Mouse (Mus musculus) hindbrain, embryonic 10.5 days (tissue): Measurements from ENCODE around the gene Khdc1b. TPM values are rescaled to one million over a fixed set of nuclear protein-coding genes. Genes with fewer than 3 reads are reported as not detected.

Experiments
- DNase-seq: peaks from one replicate; pipeline ENCODE4 v3.0.0-alpha.2; 2017; ENCODE audit warnings: low spot score
- H3K27ac ChIP-seq: fragments of 300-500 bp; sonication (generic); 2 replicates; pipeline ENCODE4 v1.5.1; 2016; ENCODE audit warnings: mild to moderate bottlenecking, moderate library complexity
- H3K27me3 ChIP-seq: fragments of 300-500 bp; sonication (generic); 2 replicates; pipeline ENCODE4 v1.6.1; 2016; ENCODE audit warnings: mild to moderate bottlenecking; ENCODE audit not compliant: poor library complexity, insufficient read depth, severe bottlenecking
- H3K36me3 ChIP-seq: fragments of 300-500 bp; sonication (generic); 2 replicates; pipeline ENCODE4 v1.6.1; 2016; ENCODE audit warnings: mild to moderate bottlenecking, moderate library complexity
- H3K4me1 ChIP-seq: fragments of 300-500 bp; sonication (generic); replicated peaks from 2 replicates; pipeline ENCODE4 v1.6.1; 2016; ENCODE audit warnings: mild to moderate bottlenecking
- H3K4me3 ChIP-seq: fragments of 300-500 bp; sonication (generic); 2 replicates; pipeline ENCODE4 v1.5.1; 2016; ENCODE audit warnings: mild to moderate bottlenecking, moderate library complexity
- H3K9me3 ChIP-seq: fragments of 300-500 bp; sonication (generic); 2 replicates; pipeline ENCODE4 v1.6.1; 2016; ENCODE audit warnings: mild to moderate bottlenecking, moderate library complexity
- WGBS: fragments of 180-500 bp; shearing (Covaris S2); methylation state at CpG from one replicate; pipeline ENCODE4 v1.1.7; 2016; 5-methylcytosine and 5-hydroxymethylcytosine counted together
- polyA plus RNA-seq: library from polyadenylated mRNA; unstranded; fragments of >200 nt; fragmentation: Nextera tagmentation; extraction: Ambion mirVana; gene quantifications from 2 replicates; pipeline ENCODE4 v1.2.1, GENCODE M21; 2016

The Khdc1b gene
- polyA plus RNA-seq, 1 experiment from 2014 or later = not detected

- Histone ChIP-seq H3K27me3 (no peaks in the 10 kb centered on the region), H3K9me3 (no peaks in the 10 kb centered on the region), H3K27ac (no peak overlapping the region), H3K4me3 (no peak overlapping the region), H3K4me1 (no peaks in the 10 kb centered on the region), H3K36me3 (no peaks in the 10 kb centered on the region)
- 95% methylated on average over 2 of the region's 2 CpGs for WGBS
- DNase-seq = no peak
These were observed 42.3 kb downstream of the Khdc1b start for GRCm38 (mm10) chr1:21425654-21426053.

- Histone ChIP-seq H3K36me3 (no peaks in the 10 kb centered on the region), H3K27ac (no peak overlapping the region), H3K27me3 (no peaks in the 10 kb centered on the region), H3K9me3 (no peaks in the 10 kb centered on the region), H3K4me3 (no peak overlapping the region), H3K4me1 (no peaks in the 10 kb centered on the region)
- DNase-seq = no peak
- 80% methylated on average over 4 of the region's 4 CpGs for WGBS
These were observed 44.7 kb downstream of the Khdc1b start for GRCm38 (mm10) chr1:21428079-21428478.

- H3K27me3 ChIP-seq = no peaks in the 10 kb centered on the region
- 87% methylated on average over 3 of the region's 3 CpGs for WGBS
- DNase-seq = no peak
- no peak overlapping the region for H3K27ac ChIP-seq
- H3K36me3 ChIP-seq = no peaks in the 10 kb centered on the region
- no peaks in the 10 kb centered on the region for H3K9me3 ChIP-seq
- H3K4me1 ChIP-seq = no peaks in the 10 kb centered on the region
- H3K4me3 ChIP-seq = no peak overlapping the region
These were observed 48.3 kb downstream of the Khdc1b start for GRCm38 (mm10) chr1:21431666-21432065.

- no peaks in the 10 kb centered on the region for H3K27me3 ChIP-seq
- H3K4me1 ChIP-seq = no peaks in the 10 kb centered on the region
- no peak overlapping the region for H3K4me3 ChIP-seq
- no peak overlapping the region for H3K27ac ChIP-seq
- DNase-seq = no peak
- no peaks in the 10 kb centered on the region for H3K36me3 ChIP-seq
- WGBS = 78% methylated on average over 3 of the region's 3 CpGs
- no peaks in the 10 kb centered on the region for H3K9me3 ChIP-seq
These were observed 51.5 kb downstream of the Khdc1b start for GRCm38 (mm10) chr1:21434853-21435252.

Other genes with a start within 250 kb of the Khdc1b start
- 10.5 and 11.1 TPM in 2 replicates for gene Tmem14a, start 165.0 kb upstream of the Khdc1b start, polyA plus RNA-seq
- 0.21 and 0.26 TPM in 2 replicates for gene Gsta3, start 143.0 kb upstream of the Khdc1b start, polyA plus RNA-seq
- gene Khdc1a, start 33.9 kb upstream of the Khdc1b start, polyA plus RNA-seq = not detected in 2 replicates
- not detected in 2 replicates for gene Khdc1c, start 15.2 kb upstream of the Khdc1b start, polyA plus RNA-seq